Mouse (Mus musculus): ENCODE measurements at regions not wholly inside any gene's neighbourhood (a gene's known extent, or its start where the extent isn't known, plus 50 kb on each side); places are given as distances from the start of the nearest gene placed in this dataset.

DNA sequence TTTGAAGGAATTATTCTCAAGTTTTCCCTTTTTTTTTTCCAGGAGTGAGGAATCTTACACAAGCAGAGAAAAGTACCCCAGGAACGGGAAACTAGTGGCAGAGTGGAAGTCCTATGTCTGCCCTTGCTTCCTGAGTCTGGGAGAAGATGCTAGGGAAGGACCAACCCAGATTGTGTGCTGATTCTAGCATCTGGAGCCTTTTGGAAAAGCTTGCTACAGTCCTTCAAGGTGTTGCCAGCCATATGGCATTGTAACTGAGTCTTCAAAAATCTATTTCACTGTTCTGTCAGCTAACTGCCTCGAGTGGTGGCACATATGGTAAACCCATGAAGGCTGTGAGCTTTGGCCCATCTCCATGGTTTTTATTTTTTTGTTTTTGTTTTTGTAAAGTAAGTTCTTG lies 432.3 kb downstream of the Adamts20 start:
- Histone ChIP-seq H3K4me3 (no peak overlapping the region), H3K27ac (no peak overlapping the region)
- intact Hi-C loops (cut with DNase I): no loop called here
- no peak for DNase-seq
- TF ChIP-seq CTCF (IDR thresholded peaks at IDR 0.05): no peak

GRCm38 (mm10) chr15:94025996-94026696 lies 430.5 kb upstream of the Prickle1 start:
- TF ChIP-seq CTCF (IDR thresholded peaks at IDR 0.05): no peak
- intact Hi-C loops (cut with DNase I): no loop called here
- H3K4me3 ChIP-seq: no peak overlapping the region
- DNase-seq: peak; percentile 36
- peak overlapping the region; percentile 41 for H3K27ac ChIP-seq

DNA sequence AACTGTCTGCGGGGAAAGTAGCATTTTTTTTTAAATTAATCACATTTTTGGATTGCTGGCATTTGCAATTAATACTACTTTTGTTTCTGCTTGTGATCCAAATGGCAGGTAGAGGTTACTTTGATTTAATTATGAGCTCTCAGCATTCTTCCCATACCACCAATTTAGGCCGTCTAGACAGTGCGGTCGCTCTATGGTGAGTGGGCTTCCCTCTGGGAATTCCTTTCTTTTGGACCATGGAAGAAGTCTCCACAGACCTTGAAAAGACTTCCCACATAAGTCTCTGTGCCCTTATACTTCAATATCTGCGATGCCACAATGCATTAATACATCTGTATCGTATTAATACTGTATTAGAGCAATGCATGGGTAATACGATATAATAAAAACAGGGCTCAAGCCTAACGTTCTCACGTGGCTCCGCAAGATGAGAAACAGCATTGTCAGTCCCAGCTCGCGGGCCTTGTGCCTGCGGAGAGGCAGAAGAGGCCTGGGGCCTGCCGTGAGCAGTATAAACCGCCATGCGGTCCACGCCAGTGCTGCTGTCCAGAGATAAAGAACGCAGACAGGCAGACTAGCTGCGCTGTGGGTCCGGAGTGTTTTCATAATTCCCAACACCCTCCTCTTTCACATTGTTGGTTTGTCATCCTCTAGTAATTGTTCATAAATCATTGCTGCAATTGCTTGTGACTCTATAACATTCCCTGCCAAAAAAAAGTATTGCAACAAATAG lies 429.7 kb upstream of the Prickle1 start:
- peak overlapping the region; percentile 20 for H3K4me3 ChIP-seq
- intact Hi-C loops (cut with DNase I): no loop called here
- H3K27ac ChIP-seq: peak overlapping the region; percentile 72
- peak; percentile 45 for DNase-seq
- no peak for TF ChIP-seq CTCF (IDR thresholded peaks at IDR 0.05)

DNA sequence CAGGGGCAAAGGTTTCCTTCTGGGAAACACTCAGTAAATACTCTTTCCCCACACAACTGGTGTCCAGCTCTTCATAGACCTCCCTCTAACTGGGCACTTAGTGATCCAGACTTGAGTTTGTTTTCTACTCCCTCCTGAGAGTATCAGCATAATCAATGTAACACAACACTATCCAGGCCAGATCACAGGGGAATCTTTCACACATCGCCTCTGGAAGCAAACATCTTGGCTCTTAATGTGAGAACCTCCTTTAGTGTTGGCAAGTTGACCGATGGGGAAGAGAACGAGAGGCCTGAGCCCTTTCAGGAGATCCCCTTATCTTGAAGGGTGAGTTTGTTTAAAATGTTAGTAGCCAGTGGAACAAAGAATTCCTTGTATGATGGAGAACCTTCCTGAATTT lies 429.1 kb upstream of the Prickle1 start:
- intact Hi-C loops (cut with DNase I): no loop called here
- no peak overlapping the region for H3K4me3 ChIP-seq
- peak; percentile 16 for DNase-seq
- TF ChIP-seq CTCF (IDR thresholded peaks at IDR 0.05): no peak
- no peak overlapping the region for H3K27ac ChIP-seq

DNA sequence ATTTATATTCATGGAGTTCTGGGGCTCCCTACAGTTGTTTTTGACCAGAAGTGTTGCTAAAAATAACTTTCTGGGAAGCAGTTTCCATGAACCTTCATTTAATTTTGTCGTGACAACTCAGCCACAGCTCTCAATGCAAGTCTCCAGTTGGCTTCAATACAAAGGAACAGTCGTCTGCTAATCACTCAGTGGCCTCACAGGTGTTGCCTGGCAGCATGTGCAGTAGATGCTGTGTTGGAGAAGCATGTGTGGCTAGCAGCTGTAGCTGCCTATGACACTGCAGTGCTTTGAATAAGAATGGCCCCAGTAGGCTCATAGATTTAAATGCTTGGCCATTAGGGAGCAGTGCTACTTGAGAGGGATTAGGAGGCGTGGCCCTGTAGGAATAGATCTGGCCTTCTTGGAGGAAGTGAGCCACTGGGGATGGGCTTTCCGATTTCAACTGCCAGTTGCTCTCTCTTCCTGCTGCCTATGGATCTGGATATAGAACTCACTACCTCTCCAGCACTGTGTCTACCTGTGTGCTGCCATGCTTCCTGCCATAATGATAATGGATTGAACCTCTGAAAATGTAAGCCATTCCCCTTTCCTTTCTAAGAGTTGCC lies 428.5 kb upstream of the Prickle1 start:
- intact Hi-C loops (cut with DNase I): no loop called here
- TF ChIP-seq CTCF (IDR thresholded peaks at IDR 0.05): no peak
- no peak overlapping the region for H3K27ac ChIP-seq

DNA sequence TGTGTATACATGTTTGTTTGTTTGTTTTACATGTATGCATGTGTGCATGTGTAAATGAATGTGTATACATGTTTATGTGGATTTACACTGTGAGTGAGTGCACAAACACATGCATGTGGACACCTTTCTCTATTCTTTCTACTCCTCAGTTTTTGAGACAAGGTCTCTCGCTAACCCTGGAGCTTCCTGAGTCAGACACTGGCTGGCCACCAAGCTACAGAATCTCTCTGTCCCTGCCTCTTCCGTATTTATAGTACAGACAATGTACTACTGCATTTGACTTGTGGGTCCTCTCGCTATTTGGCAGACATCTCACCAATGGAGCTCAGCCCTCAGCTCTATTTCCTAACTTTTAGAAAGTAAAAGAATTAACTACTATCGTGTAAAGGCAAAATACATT lies 427.8 kb upstream of the Prickle1 start:
- intact Hi-C loops (cut with DNase I): no loop called here
- H3K27ac ChIP-seq: no peak overlapping the region

More for the DNA sequence above, 428.5 kb upstream of the Prickle1 start:
- DNase-seq: no peak
- no peak overlapping the region for H3K4me3 ChIP-seq

DNA sequence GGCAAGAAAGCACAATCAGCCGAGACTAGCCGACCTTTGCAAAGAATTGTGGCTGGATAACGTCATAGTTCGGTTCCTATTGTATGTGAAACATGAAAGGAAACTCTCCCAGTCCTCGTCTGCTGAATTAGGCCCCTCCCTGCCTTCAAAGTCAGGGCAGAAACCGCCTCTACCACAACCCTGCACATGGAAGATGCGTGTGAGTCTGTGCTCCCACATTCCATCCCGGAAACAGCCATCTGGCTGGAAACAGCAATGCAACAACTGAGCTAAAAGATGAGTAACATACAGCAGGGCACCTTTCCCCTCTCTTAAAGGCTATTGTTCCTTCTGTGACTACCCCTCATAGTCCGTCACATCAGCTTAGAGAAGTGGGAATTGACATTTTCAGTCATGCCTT lies 422.1 kb upstream of the Prickle1 start:
- TF ChIP-seq CTCF (IDR thresholded peaks at IDR 0.05): no peak
- Histone ChIP-seq H3K27ac (no peak overlapping the region), H3K4me3 (no peak overlapping the region)
- intact Hi-C loops (cut with DNase I): no loop called here
- no peak for DNase-seq

More for the DNA sequence above, 427.8 kb upstream of the Prickle1 start:
- DNase-seq: no peak
- no peak overlapping the region for H3K4me3 ChIP-seq
- TF ChIP-seq CTCF (IDR thresholded peaks at IDR 0.05): no peak

GRCm38 (mm10) chr15:94011499-94011898 lies 415.8 kb upstream of the Prickle1 start:
- DNase-seq: no peak
- Histone ChIP-seq H3K4me3 (no peak overlapping the region), H3K27ac (no peak overlapping the region)
- intact Hi-C loops (cut with DNase I): no loop called here
- no peak for TF ChIP-seq CTCF (IDR thresholded peaks at IDR 0.05)

DNA sequence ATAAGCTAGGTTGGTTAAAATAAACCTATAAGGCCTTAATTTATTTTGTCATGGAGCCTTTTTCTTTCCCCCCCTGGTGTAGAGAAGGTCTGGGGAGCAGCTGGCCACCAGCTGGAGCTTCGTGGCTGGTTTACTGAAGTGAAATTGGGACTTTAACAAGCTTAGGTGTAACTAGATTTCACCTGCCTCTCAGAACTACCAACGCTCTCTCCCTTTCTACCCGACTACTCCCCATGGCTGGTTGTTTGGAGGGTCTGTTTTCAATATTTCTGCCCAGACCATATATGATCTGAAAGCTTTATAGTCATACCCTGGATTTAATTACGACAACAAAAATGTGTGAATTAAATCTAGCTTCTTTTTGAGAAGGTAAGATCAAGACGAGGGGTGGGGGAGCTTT lies 410.4 kb upstream of the Prickle1 start:
- Histone ChIP-seq H3K4me3 (no peak overlapping the region), H3K27ac (no peak overlapping the region)
- no peak for TF ChIP-seq CTCF (IDR thresholded peaks at IDR 0.05)
- intact Hi-C loops (cut with DNase I): no loop called here
- no peak for DNase-seq

GRCm38 (mm10) chr15:94004911-94005310 lies 409.2 kb upstream of the Prickle1 start:
- intact Hi-C loops (cut with DNase I): no loop called here
- no peak for TF ChIP-seq CTCF (IDR thresholded peaks at IDR 0.05)
- no peak for DNase-seq
- Histone ChIP-seq H3K27ac (no peak overlapping the region), H3K4me3 (no peak overlapping the region)

DNA sequence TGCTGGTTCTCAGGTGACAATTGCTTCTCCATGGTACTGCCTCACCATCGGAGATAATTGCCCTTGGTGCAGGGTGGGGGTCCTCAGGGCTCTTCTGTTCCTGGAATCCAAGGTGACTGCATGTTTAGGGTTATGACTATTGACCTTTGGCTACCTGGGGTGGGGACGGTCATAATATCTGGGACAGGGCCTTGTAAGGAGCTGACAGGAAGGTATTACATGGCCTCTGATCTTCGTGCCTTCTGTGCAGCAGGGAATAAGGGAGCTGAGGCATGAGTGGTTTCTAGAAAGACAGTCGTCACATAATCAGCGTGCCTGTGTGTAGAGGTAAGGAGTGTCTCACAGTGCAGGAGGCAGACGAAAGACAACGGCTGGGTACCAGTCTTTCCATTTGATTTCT lies 407.5 kb upstream of the Prickle1 start:
- intact Hi-C loops (cut with DNase I): no loop called here

GRCm38 (mm10) chr15:93994542-93994941 lies 398.9 kb upstream of the Prickle1 start:
- intact Hi-C loops (cut with DNase I): no loop called here
- no peak for TF ChIP-seq CTCF (IDR thresholded peaks at IDR 0.05)
- no peak for DNase-seq
- no peak overlapping the region for H3K4me3 ChIP-seq
- H3K27ac ChIP-seq: no peak overlapping the region

More for the DNA sequence above, 407.5 kb upstream of the Prickle1 start:
- TF ChIP-seq CTCF (IDR thresholded peaks at IDR 0.05): no peak
- Histone ChIP-seq H3K4me3 (no peak overlapping the region), H3K27ac (no peak overlapping the region)
- DNase-seq: no peak

- Histone ChIP-seq H3K4me3 (no peak overlapping the region), H3K27ac (no peak overlapping the region)
- intact Hi-C loops (cut with DNase I): no loop called here
- TF ChIP-seq CTCF (IDR thresholded peaks at IDR 0.05): no peak
- DNase-seq: no peak
These were observed 394.4 kb upstream of the Prickle1 start for GRCm38 (mm10) chr15:93990139-93990538.

Measured in gastrocnemius, adult 2 months (tissue).